Mouse (Mus musculus): ENCODE measurements around the gene Slc18b1. TPM values are rescaled to one million over a fixed set of nuclear protein-coding genes. Genes with fewer than 3 reads are reported as not detected.

Slc18b1 gene
- total and polyA plus RNA-seq, 2 experiments, result 3.0 to 11.4 TPM

DNA sequence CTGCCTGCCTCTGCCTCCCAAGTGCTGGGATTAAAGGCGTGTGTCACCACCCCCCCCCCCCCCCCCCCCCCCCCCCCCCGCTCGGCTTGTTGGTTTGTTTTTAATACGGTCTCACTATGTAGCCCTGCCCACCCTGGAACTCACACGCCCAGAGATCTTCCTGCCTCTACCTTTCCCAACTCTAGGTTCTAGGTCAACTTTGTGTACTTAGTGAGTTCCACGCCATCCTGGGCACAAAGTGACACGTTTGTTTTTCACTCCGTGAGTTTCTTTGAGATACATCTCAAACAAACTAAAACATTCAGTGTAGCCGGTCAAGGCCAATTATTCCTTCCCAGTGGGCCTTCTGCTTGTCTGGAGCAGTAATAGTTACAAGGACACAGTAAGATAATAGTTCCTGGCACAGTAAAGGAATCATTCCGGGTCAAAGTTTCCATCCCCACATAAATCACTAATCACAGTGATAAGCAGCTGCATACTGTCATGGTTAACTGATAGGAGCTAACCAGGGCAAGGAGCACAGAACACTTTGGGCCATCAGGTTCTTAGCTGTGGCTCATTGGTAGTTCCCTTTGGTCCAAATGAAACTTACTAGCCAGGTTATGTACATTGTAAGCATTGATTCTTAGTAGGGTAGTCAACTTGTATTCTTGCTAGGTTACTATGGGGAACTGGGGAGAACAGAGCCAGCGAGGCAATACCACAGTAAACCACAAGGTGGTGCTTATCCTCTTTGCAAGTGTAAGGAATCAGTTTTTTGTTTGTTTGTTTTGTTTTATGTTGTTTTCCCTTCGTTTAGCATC is 15.1 kb downstream of the Slc18b1 start:
- Histone ChIP-seq H3K4me1 (ENCODE audit: control insufficient read depth, insufficient read depth, low read length) (peaks cover 5% of the 10 kb centered on the region; the same call in 1 of the 2 replicates), H3K79me2 (ENCODE audit: control insufficient read depth, insufficient read depth, low read length) (no peaks in the 10 kb centered on the region), H3K4me3 (ENCODE audit: insufficient read depth, low read depth, low read length) (no peak overlapping the region), H3K27ac (replicated peaks; ENCODE audit: insufficient read depth, low read depth, low read length) (peak overlapping the region; percentile 78), H3K27me3 (ENCODE audit: control insufficient read depth, insufficient read depth, low read length) (no peaks in the 10 kb centered on the region), H3K36me3 (ENCODE audit: control insufficient read depth, insufficient read depth, low read length) (peaks cover 3% of the 10 kb centered on the region; the same call in 1 of the 2 replicates), H3K9ac (ENCODE audit: low read depth, low read length) (peak overlapping the region; percentile 31; the same call in 1 of the 2 replicates)
- WGBS, result 17% methylated on average over 9 of the region's 12 CpGs
- TF ChIP-seq POLR2A (IDR thresholded peaks at IDR 0.05; ENCODE audit: extremely low read depth, insufficient read depth, low read length) (no peak), CTCF (IDR thresholded peaks at IDR 0.05; ENCODE audit: low read depth, low read length) (no peak; the same call in 1 of the 2 replicates)
- peak; percentile 90 for DNase-seq (ENCODE audit: extremely low read depth, low read depth, low spot score)

DNA sequence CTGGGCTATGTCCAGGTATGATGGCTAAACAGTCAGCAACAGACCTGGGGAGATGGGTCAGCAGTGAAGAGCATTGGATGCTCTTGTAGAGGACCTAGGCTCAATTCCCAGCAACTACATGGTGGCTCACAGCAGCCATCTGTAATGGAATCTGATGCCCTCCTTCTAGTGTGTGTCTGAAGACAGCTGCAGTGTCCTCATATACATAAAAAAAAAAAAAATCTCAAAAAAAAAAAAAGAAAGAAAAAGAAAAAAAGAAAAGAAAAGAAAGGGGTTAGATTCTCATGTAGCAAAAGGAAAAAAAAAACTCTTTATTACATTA is 15.6 kb downstream of the Slc18b1 start:
- Histone ChIP-seq H3K27ac (replicated peaks; ENCODE audit: insufficient read depth, low read depth, low read length) (peak overlapping the region; percentile 78), H3K79me2 (ENCODE audit: control insufficient read depth, insufficient read depth, low read length) (no peaks in the 10 kb centered on the region), H3K4me1 (ENCODE audit: control insufficient read depth, insufficient read depth, low read length) (peaks cover 5% of the 10 kb centered on the region; the same call in 1 of the 2 replicates), H3K4me3 (ENCODE audit: insufficient read depth, low read depth, low read length) (no peak overlapping the region), H3K36me3 (ENCODE audit: control insufficient read depth, insufficient read depth, low read length) (peaks cover 3% of the 10 kb centered on the region; the same call in 1 of the 2 replicates), H3K27me3 (ENCODE audit: control insufficient read depth, insufficient read depth, low read length) (no peaks in the 10 kb centered on the region), H3K9ac (ENCODE audit: low read depth, low read length) (no peak overlapping the region)
- no peak for DNase-seq (ENCODE audit: extremely low read depth, low read depth, low spot score)
- TF ChIP-seq CTCF (IDR thresholded peaks at IDR 0.05; ENCODE audit: low read depth, low read length), result no peak
- no peak for TF ChIP-seq POLR2A (IDR thresholded peaks at IDR 0.05; ENCODE audit: extremely low read depth, insufficient read depth, low read length)

DNA sequence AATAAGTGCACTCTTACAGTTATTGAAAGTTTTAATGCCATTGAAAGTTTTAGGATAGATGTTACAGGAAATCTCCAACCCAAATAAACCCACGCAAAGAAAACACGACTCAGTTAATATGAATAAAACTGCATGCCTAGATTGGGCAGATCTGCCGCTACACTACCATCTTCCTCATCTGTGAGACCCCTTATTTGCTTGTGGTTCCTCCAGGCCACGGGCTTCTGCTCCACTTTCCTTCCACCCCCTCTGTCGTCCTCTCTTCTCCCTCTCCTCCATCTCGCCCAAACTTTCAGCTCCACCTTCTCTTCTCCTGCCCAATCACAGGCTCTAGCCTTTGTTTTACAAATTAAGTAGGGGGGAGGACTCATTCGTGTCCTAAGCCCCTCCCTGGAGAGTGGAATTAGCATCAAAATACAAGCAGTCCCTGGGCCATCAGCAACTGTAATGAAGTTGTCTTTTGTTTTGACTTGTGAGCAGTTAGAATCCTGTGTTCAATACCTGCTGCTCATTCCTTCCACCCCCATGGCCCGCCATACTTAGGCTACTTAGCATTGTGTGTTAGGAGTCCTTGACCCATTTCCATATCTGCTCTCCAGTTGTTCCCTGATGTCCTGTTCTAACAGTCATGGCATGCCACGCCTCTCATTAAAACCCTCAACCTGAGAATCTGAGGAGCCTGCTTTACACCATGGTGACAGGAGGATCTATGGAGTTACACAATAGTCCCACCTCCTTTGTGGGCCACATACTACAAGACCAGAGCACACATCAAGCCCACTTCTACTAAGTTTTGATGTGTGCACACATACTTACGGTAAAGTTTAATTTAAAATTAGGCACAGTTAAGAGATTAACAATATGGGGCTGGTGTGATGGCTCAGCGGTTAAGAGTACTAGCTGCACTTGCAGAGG is 16.3 kb downstream of the Slc18b1 start:
- DNase-seq (ENCODE audit: extremely low read depth, low read depth, low spot score), result no peak
- H3K36me3 ChIP-seq (ENCODE audit: control insufficient read depth, insufficient read depth, low read length), result peaks cover 4% of the 10 kb centered on the region; the same call in 1 of the 2 replicates
- no peaks in the 10 kb centered on the region for H3K27me3 ChIP-seq (ENCODE audit: control insufficient read depth, insufficient read depth, low read length)
- no peak for TF ChIP-seq POLR2A (IDR thresholded peaks at IDR 0.05; ENCODE audit: extremely low read depth, insufficient read depth, low read length)
- TF ChIP-seq CTCF (IDR thresholded peaks at IDR 0.05; ENCODE audit: low read depth, low read length), result no peak
- no peak overlapping the region for H3K4me3 ChIP-seq (ENCODE audit: insufficient read depth, low read depth, low read length)
- no peaks in the 10 kb centered on the region for H3K79me2 ChIP-seq (ENCODE audit: control insufficient read depth, insufficient read depth, low read length)
- H3K4me1 ChIP-seq (ENCODE audit: control insufficient read depth, insufficient read depth, low read length), result peaks cover 5% of the 10 kb centered on the region; the same call in 1 of the 2 replicates
- H3K9ac ChIP-seq (ENCODE audit: low read depth, low read length), result no peak overlapping the region
- WGBS, result 76% methylated on average over 11 of the region's 11 CpGs
- no peak overlapping the region for H3K27ac ChIP-seq (replicated peaks; ENCODE audit: insufficient read depth, low read depth, low read length)

DNA sequence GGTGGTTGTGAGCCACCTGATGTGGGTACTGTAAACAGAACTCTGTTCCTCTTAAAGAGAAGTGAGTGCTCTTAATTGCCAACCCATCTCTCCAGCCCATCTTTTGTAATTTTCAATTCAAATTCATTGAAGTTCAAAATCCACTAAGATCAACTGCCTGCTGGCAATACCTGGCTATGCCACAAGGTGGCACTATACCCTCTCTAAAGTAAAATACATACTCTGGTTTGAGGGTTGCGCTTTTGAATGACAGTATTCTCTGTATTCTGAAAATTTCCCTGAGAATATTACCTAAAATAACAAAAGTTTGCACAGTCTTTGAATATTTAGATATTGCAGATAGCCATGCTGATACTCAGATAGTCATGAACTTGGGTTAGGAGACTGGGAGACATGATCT is 18.4 kb downstream of the Slc18b1 start:
- no peaks in the 10 kb centered on the region for H3K27me3 ChIP-seq (ENCODE audit: control insufficient read depth, insufficient read depth, low read length)
- H3K9ac ChIP-seq (ENCODE audit: low read depth, low read length), result no peak overlapping the region
- WGBS, result 40% methylated on average over 1 of the region's 1 CpGs
- peaks cover 5% of the 10 kb centered on the region; the same call in 1 of the 2 replicates for H3K4me1 ChIP-seq (ENCODE audit: control insufficient read depth, insufficient read depth, low read length)
- peak; percentile 55 for DNase-seq (ENCODE audit: extremely low read depth, low read depth, low spot score)
- peaks cover 11% of the 10 kb centered on the region; the same call in 1 of the 2 replicates for H3K36me3 ChIP-seq (ENCODE audit: control insufficient read depth, insufficient read depth, low read length)
- H3K27ac ChIP-seq (replicated peaks; ENCODE audit: insufficient read depth, low read depth, low read length), result no peak overlapping the region
- TF ChIP-seq CTCF (IDR thresholded peaks at IDR 0.05; ENCODE audit: low read depth, low read length) (peak; percentile 19; the same call in 1 of the 2 replicates), POLR2A (IDR thresholded peaks at IDR 0.05; ENCODE audit: extremely low read depth, insufficient read depth, low read length) (no peak)
- no peaks in the 10 kb centered on the region for H3K79me2 ChIP-seq (ENCODE audit: control insufficient read depth, insufficient read depth, low read length)
- H3K4me3 ChIP-seq (ENCODE audit: insufficient read depth, low read depth, low read length), result no peak overlapping the region

DNA sequence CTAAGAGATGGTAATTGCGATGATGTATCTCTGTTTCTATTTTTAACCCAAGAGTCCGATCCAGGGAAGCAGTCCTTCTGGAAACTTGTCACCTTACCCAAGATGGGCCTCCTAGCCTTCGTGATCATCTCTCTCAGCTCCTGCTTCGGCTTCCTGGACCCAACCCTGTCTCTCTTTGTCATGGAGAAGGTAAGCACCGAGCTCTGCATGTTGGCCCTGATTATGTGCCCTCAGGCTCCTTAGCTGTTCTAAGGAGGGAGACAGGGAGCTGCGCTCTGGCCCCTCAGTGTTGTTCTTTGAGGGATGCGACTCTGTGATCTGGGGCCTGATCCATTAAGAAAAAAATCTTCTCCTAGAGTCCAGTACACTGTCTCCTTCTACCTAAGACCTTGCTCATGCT is 19.5 kb downstream of the Slc18b1 start:
- Histone ChIP-seq H3K79me2 (ENCODE audit: control insufficient read depth, insufficient read depth, low read length) (no peaks in the 10 kb centered on the region), H3K36me3 (ENCODE audit: control insufficient read depth, insufficient read depth, low read length) (peaks cover 16% of the 10 kb centered on the region), H3K27me3 (ENCODE audit: control insufficient read depth, insufficient read depth, low read length) (no peaks in the 10 kb centered on the region), H3K9ac (ENCODE audit: low read depth, low read length) (no peak overlapping the region), H3K4me3 (ENCODE audit: insufficient read depth, low read depth, low read length) (no peak overlapping the region), H3K4me1 (ENCODE audit: control insufficient read depth, insufficient read depth, low read length) (peaks cover 5% of the 10 kb centered on the region; the same call in 1 of the 2 replicates), H3K27ac (replicated peaks; ENCODE audit: insufficient read depth, low read depth, low read length) (no peak overlapping the region)
- TF ChIP-seq CTCF (IDR thresholded peaks at IDR 0.05; ENCODE audit: low read depth, low read length) (no peak), POLR2A (IDR thresholded peaks at IDR 0.05; ENCODE audit: extremely low read depth, insufficient read depth, low read length) (no peak)
- 96% methylated on average over 7 of the region's 7 CpGs for WGBS
- DNase-seq (ENCODE audit: extremely low read depth, low read depth, low spot score), result no peak
